In genomic region chr13:111807596-111808386, GRCm38 (mm10) we compare ENCODE assay signal across 7 mouse cellular contexts. TPM values are rescaled to one million over a fixed set of nuclear protein-coding genes. Genes with fewer than 3 reads are reported as not detected.
DNase-seq lines count a peak whose midpoint lies in the region; ATAC-seq lines count a peak whose summit lies in the region.

No protein-coding gene starts in this region.

- H3K27ac ChIP-seq in embryonic facial prominence, embryonic 11.5 days (replicated peaks; ENCODE audit: low read depth, low read length), result peak overlapping the region; percentile 95
- H3K27ac ChIP-seq in hindbrain, embryonic 10.5 days, result peak overlapping the region; percentile 97
- H3K27ac ChIP-seq in lung, embryonic 15.5 days, result peak overlapping the region; percentile 99

- H3K4me3 ChIP-seq in embryonic facial prominence, embryonic 11.5 days (ENCODE audit: low read depth, low read length), result peak overlapping the region; percentile 93
- peak overlapping the region; percentile 97 for H3K4me3 ChIP-seq in hindbrain, embryonic 10.5 days
- peak overlapping the region; percentile 95 for H3K4me3 ChIP-seq in lung, embryonic 15.5 days

- H3K4me2 ChIP-seq in embryonic facial prominence, embryonic 11.5 days (ENCODE audit: low read depth, low read length), result peak overlapping the region; percentile 93
- peak overlapping the region; percentile 72 for H3K4me2 ChIP-seq in lung, embryonic 15.5 days

- H3K4me1 ChIP-seq in embryonic facial prominence, embryonic 11.5 days (ENCODE audit: control insufficient read depth, insufficient read depth, low read length), result no peaks in the 10 kb centered on the region; the same call in 1 of the 2 replicates
- peaks cover 49% of the 10 kb centered on the region for H3K4me1 ChIP-seq in hindbrain, embryonic 10.5 days (replicated peaks)
- H3K4me1 ChIP-seq in lung, embryonic 15.5 days, result peaks cover 44% of the 10 kb centered on the region

- H3K9me3 ChIP-seq in embryonic facial prominence, embryonic 11.5 days (replicated peaks; ENCODE audit: control insufficient read depth, low read length), result no peaks in the 10 kb centered on the region
- H3K9me3 ChIP-seq in hindbrain, embryonic 10.5 days, result no peaks in the 10 kb centered on the region
- H3K9me3 ChIP-seq in lung, embryonic 15.5 days, result no peaks in the 10 kb centered on the region

- no peaks in the 10 kb centered on the region for H3K36me3 ChIP-seq in embryonic facial prominence, embryonic 11.5 days (replicated peaks; ENCODE audit: control insufficient read depth, insufficient read depth, low read depth, low read length)
- no peaks in the 10 kb centered on the region for H3K36me3 ChIP-seq in hindbrain, embryonic 10.5 days
- H3K36me3 ChIP-seq in lung, embryonic 15.5 days, result no peaks in the 10 kb centered on the region

- under 1% methylated on average over 70 of the region's 79 CpGs for WGBS in embryonic facial prominence, embryonic 11.5 days
- WGBS in hindbrain, embryonic 10.5 days, result under 1% methylated on average over 79 of the region's 79 CpGs
- WGBS in lung, embryonic 15.5 days, result 0% methylated on average over 65 of the region's 79 CpGs

- DNase-seq in B cell, adult 2 months, result peak; percentile 81 to 83
- peak; percentile 30 for DNase-seq in ES-CJ7 (ENCODE audit: low read depth, low spot score)
- peak; percentile 49 for DNase-seq in embryonic facial prominence, embryonic 11.5 days (ENCODE audit: low spot score)
- peak; percentile 56 for DNase-seq in hindbrain, embryonic 10.5 days (ENCODE audit: low spot score)
- peak; percentile 65 for DNase-seq in retina, postnatal 1 day
- no peak for DNase-seq in right cerebral cortex, postnatal 10 days (ENCODE audit: low spot score in 2 of 2)

- ATAC-seq in embryonic facial prominence, embryonic 11.5 days (replicated peaks; ENCODE audit: insufficient number of reproducible peaks, low FRiP score, low TSS enrichment, low read depth), result peak; percentile 15; the same call in 1 of the 2 replicates
- ATAC-seq in lung, embryonic 15.5 days (ENCODE audit: borderline replicate concordance, extremely low read depth, low FRiP score, low TSS enrichment), result peak; percentile 19; the same call in 1 of the 2 replicates

- peak overlapping the region; percentile 94 for H3K9ac ChIP-seq in embryonic facial prominence, embryonic 11.5 days (replicated peaks; ENCODE audit: low read length)
- peak overlapping the region; percentile 96 for H3K9ac ChIP-seq in lung, embryonic 15.5 days

- no peaks in the 10 kb centered on the region for H3K27me3 ChIP-seq in embryonic facial prominence, embryonic 11.5 days (ENCODE audit: control insufficient read depth, insufficient read depth, low read length)
- H3K27me3 ChIP-seq in hindbrain, embryonic 10.5 days (ENCODE audit: insufficient read depth, poor library complexity, severe bottlenecking), result peaks cover 22% of the 10 kb centered on the region
- H3K27me3 ChIP-seq in lung, embryonic 15.5 days, result no peaks in the 10 kb centered on the region

RNA-seq across cellular contexts. Expression of gene Map3k1, which starts 1.0 kb away (rescaled TPM):
- 16.8 and 17.9 TPM in 2 replicates for polyA plus RNA-seq in embryonic facial prominence, embryonic 11.5 days (2014; fragmentation: Nextera tagmentation; extraction: Ambion mirVana)
- polyA plus RNA-seq in hindbrain, embryonic 10.5 days (2016; fragmentation: Nextera tagmentation; extraction: Ambion mirVana), result 11.1 and 12.6 TPM in 2 replicates
- 27.5 and 28.6 TPM in 2 replicates for polyA plus RNA-seq in lung, embryonic 15.5 days (2015; fragmentation: Nextera tagmentation; extraction: Ambion mirVana)

Comparison
In these comparisons a context has a peak if more than half of its experiments do, and no peak if none do; other contexts are left out.
1. DNase-seq: peak in B cell, adult 2 months (2 of 2), ES-CJ7 (single experiment), embryonic facial prominence, embryonic 11.5 days (single experiment), hindbrain, embryonic 10.5 days (single experiment) and retina, postnatal 1 day (single experiment); none in right cerebral cortex, postnatal 10 days (0 of 2).
2. Peak in every context shown above with its lines, with median percentiles within 50 percentile points of each other: H3K27ac ChIP-seq and H3K4me3 ChIP-seq.